Mouse (Mus musculus): ENCODE data around the gene Cnot9.
"Not testable (repeated sequence)": the region's sequence is repeated elsewhere in the genome, so short reads cannot be mapped to it uniquely, and the experiment has no call there.

Cnot9 gene

GRCm38 (mm10) chr1:74505721-74506464 lies at the start of gene Cnot9:
Cnot9 (plus strand) TSS chr1:74506058.
- peak; percentile 99 for DNase-seq (ENCODE audit: low read depth, low spot score)
- Histone ChIP-seq H3K27me3 (ENCODE audit: control insufficient read depth, insufficient read depth, low read length, poor library complexity, severe bottlenecking) (no peaks in the 10 kb centered on the region), H3K36me3 (ENCODE audit: control insufficient read depth, insufficient read depth, low read length, poor library complexity, severe bottlenecking) (no peaks in the 10 kb centered on the region)

DNA sequence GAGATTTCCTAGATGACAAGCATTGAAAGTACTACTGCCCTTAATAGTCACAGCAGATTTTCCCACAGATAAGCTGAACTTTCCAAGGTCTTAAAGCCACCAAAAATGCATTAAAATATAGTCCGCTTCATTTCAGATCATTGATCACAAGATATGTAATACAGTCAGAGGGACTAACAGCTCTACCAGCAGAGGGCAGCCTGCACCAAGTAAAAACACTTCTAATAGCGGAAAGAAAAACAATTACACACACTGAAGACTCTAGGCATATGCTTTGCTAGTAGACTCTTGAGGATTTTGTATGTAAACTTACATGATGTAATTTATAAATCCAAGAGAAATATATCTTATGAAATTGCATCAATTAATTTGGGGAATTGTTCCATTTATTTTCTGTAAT lies 45.6 kb upstream of the Cnot9 start:
- Histone ChIP-seq H3K36me3 (ENCODE audit: control insufficient read depth, insufficient read depth, low read length, poor library complexity, severe bottlenecking) (peaks cover 8% of the 10 kb centered on the region), H3K27me3 (ENCODE audit: control insufficient read depth, insufficient read depth, low read length, poor library complexity, severe bottlenecking) (no peaks in the 10 kb centered on the region)
- peak; percentile 57 for DNase-seq (ENCODE audit: low read depth, low spot score)

DNA sequence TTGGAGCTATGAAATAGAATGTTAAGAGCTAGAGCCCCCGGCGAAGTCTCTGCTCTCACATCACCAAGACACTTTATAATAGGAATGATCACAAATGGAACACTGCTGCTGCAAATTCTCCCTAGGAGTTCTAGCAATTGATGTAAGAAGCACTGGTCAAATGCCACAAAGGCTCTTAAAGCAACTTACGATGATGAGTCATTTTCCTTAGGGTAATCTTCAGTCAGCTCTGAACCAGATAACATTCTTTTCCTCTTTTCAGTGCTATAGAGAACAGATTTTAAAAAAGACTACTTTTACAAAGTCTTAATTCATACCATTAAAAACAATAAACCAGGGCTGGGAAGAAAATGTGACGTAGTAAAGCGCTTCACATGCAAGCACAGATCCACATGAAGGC lies 20.1 kb upstream of the Cnot9 start:
- H3K36me3 ChIP-seq (ENCODE audit: control insufficient read depth, insufficient read depth, low read length, poor library complexity, severe bottlenecking) = peaks cover 9% of the 10 kb centered on the region; the same call in 1 of the 2 replicates
- H3K27me3 ChIP-seq (ENCODE audit: control insufficient read depth, insufficient read depth, low read length, poor library complexity, severe bottlenecking) = no peaks in the 10 kb centered on the region
- DNase-seq (ENCODE audit: low read depth, low spot score) = no peak

GRCm38 (mm10) chr1:74501106-74501505 lies 4.8 kb upstream of the Cnot9 start:
- no peaks in the 10 kb centered on the region for H3K36me3 ChIP-seq (ENCODE audit: control insufficient read depth, insufficient read depth, low read length, poor library complexity, severe bottlenecking)
- no peaks in the 10 kb centered on the region for H3K27me3 ChIP-seq (ENCODE audit: control insufficient read depth, insufficient read depth, low read length, poor library complexity, severe bottlenecking)
- no peak for DNase-seq (ENCODE audit: low read depth, low spot score)

- DNase-seq (ENCODE audit: low read depth, low spot score) = no peak
- H3K27me3 ChIP-seq (ENCODE audit: control insufficient read depth, insufficient read depth, low read length, poor library complexity, severe bottlenecking) = no peaks in the 10 kb centered on the region
- H3K36me3 ChIP-seq (ENCODE audit: control insufficient read depth, insufficient read depth, low read length, poor library complexity, severe bottlenecking) = no peaks in the 10 kb centered on the region
Measured at GRCm38 (mm10) chr1:74505393-74505720, 501 bp upstream of the Cnot9 start.

GRCm38 (mm10) chr1:74506471-74506881 lies 618 bp downstream of the Cnot9 start:
- no peak for DNase-seq (ENCODE audit: low read depth, low spot score)
- Histone ChIP-seq H3K36me3 (ENCODE audit: control insufficient read depth, insufficient read depth, low read length, poor library complexity, severe bottlenecking) (no peaks in the 10 kb centered on the region), H3K27me3 (ENCODE audit: control insufficient read depth, insufficient read depth, low read length, poor library complexity, severe bottlenecking) (no peaks in the 10 kb centered on the region)

DNA sequence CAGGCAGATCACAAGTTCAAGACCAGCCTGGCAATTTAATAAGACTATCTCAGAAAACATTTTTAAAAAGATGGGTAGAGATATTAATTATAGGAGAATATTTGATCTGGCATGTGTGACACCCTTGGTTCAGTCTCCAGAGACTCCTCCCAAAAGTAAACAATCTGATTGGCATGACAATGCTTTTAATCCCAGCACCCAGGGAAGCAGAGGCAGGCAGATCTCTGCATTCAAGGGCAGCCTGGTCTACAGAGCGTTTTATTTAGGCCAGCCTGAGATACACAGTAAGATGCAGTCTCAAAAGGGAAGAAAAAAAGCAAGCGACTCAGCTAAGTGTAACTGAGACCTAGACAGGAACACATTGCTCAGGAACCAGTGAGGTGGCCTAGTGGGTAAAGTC lies 1.9 kb downstream of the Cnot9 start:
- peak; percentile 6 for DNase-seq (ENCODE audit: low read depth, low spot score)

GRCm38 (mm10) chr1:74511306-74511705 lies 5.4 kb downstream of the Cnot9 start:
- no peak for DNase-seq (ENCODE audit: low read depth, low spot score)
- Histone ChIP-seq H3K36me3 (ENCODE audit: control insufficient read depth, insufficient read depth, low read length, poor library complexity, severe bottlenecking) (no peaks in the 10 kb centered on the region; the same call in 1 of the 2 replicates), H3K27me3 (ENCODE audit: control insufficient read depth, insufficient read depth, low read length, poor library complexity, severe bottlenecking) (no peaks in the 10 kb centered on the region)

More for the DNA sequence above, 1.9 kb downstream of the Cnot9 start:
- Histone ChIP-seq H3K27me3 (ENCODE audit: control insufficient read depth, insufficient read depth, low read length, poor library complexity, severe bottlenecking) (no peaks in the 10 kb centered on the region), H3K36me3 (ENCODE audit: control insufficient read depth, insufficient read depth, low read length, poor library complexity, severe bottlenecking) (no peaks in the 10 kb centered on the region)

DNA sequence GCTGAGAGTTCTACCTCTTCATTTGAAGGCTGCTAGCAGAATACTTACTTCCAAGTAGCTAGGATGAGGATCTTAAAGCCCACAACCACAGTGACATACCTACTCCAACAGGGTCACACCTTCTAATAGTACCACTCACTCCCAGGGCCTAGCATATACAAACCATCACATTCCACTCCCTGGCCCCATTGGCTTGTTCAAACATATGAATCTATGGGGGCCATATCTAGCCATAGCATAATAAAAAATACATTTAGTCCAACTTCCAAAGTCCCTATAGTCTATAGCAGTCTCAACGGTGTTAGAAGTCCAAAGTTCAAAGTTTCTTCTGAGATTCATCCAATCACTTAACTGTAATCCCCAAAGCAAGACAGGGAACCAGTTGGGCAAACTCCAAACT lies 7.1 kb downstream of the Cnot9 start:
- DNase-seq (ENCODE audit: low read depth, low spot score); H3K36me3 ChIP-seq (ENCODE audit: control insufficient read depth, insufficient read depth, low read length, poor library complexity, severe bottlenecking); H3K27me3 ChIP-seq (ENCODE audit: control insufficient read depth, insufficient read depth, low read length, poor library complexity, severe bottlenecking): not testable (repeated sequence)

- Histone ChIP-seq H3K27me3 (ENCODE audit: control insufficient read depth, insufficient read depth, low read length, poor library complexity, severe bottlenecking) (no peaks in the 10 kb centered on the region), H3K36me3 (ENCODE audit: control insufficient read depth, insufficient read depth, low read length, poor library complexity, severe bottlenecking) (peaks cover 10% of the 10 kb centered on the region)
- DNase-seq (ENCODE audit: low read depth, low spot score) = no peak
Measured at GRCm38 (mm10) chr1:74519875-74520274, 14.0 kb downstream of the Cnot9 start.

GRCm38 (mm10) chr1:74524746-74525145 lies 18.9 kb downstream of the Cnot9 start:
- H3K36me3 ChIP-seq (ENCODE audit: control insufficient read depth, insufficient read depth, low read length, poor library complexity, severe bottlenecking) = peaks cover 17% of the 10 kb centered on the region
- no peaks in the 10 kb centered on the region for H3K27me3 ChIP-seq (ENCODE audit: control insufficient read depth, insufficient read depth, low read length, poor library complexity, severe bottlenecking)
- no peak for DNase-seq (ENCODE audit: low read depth, low spot score)

GRCm38 (mm10) chr1:74528589-74528988 lies 22.7 kb downstream of the Cnot9 start:
- Histone ChIP-seq H3K36me3 (ENCODE audit: control insufficient read depth, insufficient read depth, low read length, poor library complexity, severe bottlenecking) (peaks cover 16% of the 10 kb centered on the region; the same call in 1 of the 2 replicates), H3K27me3 (ENCODE audit: control insufficient read depth, insufficient read depth, low read length, poor library complexity, severe bottlenecking) (no peaks in the 10 kb centered on the region)
- no peak for DNase-seq (ENCODE audit: low read depth, low spot score)

DNA sequence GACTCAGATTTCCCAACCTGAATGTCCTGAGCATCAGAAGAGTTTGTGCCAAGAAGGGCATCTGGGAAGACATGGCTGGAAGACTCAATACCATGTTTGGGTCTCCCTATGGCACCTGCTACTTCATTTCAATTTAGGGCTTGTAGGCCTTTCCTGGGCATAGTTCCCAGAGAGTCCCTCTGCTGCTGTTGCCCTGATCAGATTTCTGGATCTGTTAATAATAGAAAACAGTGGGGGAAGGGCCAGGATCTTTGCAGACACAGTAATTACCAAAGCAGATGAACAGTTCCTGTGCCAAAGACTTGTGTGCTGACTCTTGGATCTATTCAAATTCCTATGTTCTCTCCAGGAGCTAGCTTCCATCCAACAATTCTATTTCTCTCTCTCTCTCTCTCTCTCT lies 32.8 kb downstream of the Cnot9 start:
- no peak for DNase-seq (ENCODE audit: low read depth, low spot score)
- no peaks in the 10 kb centered on the region for H3K27me3 ChIP-seq (ENCODE audit: control insufficient read depth, insufficient read depth, low read length, poor library complexity, severe bottlenecking)
- no peaks in the 10 kb centered on the region for H3K36me3 ChIP-seq (ENCODE audit: control insufficient read depth, insufficient read depth, low read length, poor library complexity, severe bottlenecking)

- no peaks in the 10 kb centered on the region for H3K27me3 ChIP-seq (ENCODE audit: control insufficient read depth, insufficient read depth, low read length, poor library complexity, severe bottlenecking)
- H3K36me3 ChIP-seq (ENCODE audit: control insufficient read depth, insufficient read depth, low read length, poor library complexity, severe bottlenecking) = no peaks in the 10 kb centered on the region
- DNase-seq (ENCODE audit: low read depth, low spot score) = no peak
Measured at GRCm38 (mm10) chr1:74542451-74542961, 36.6 kb downstream of the Cnot9 start, which contains the start of gene Plcd4. Plcd4 (plus strand) TSS chr1:74542888.

DNA sequence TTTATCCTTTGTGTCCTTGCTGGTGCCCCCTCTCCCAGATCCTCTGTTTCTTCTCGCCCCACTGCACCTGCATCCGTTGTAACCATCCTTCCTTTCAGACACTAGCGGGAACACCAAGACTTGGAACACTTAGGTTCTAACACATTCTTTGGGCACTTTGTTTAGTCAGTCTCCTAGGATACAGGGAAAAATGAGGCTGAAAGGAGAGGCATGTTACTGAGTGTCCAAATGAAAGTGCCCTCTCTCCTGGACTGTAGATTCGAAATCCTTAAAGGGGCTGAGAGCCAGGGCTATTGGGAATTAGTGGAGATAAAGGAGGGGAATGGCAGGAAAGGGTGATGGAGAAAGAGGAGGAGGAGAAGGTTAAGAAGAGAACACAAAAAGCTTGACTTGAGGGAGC lies 38.3 kb downstream of the Cnot9 start, which contains the start of gene Usp37:
Gene Usp37 (minus strand): TSS at position 101 of the 400 bp plus-strand sequence.
- H3K27me3 ChIP-seq (ENCODE audit: control insufficient read depth, insufficient read depth, low read length, poor library complexity, severe bottlenecking) = no peaks in the 10 kb centered on the region
- DNase-seq (ENCODE audit: low read depth, low spot score) = no peak
- H3K36me3 ChIP-seq (ENCODE audit: control insufficient read depth, insufficient read depth, low read length, poor library complexity, severe bottlenecking) = no peaks in the 10 kb centered on the region
